Mouse (Mus musculus) right cerebral cortex, postnatal 4 days (tissue): ENCODE measurements around the gene Pex5.
"Not testable (repeated sequence)": the region's sequence is repeated elsewhere in the genome, so short reads cannot be mapped to it uniquely, and the experiment has no call there.

Experiments
- DNase-seq: peaks from one replicate; pipeline ENCODE4 v3.0.0-alpha.2; 2022

The Pex5 gene

GRCm38 (mm10) chr6:124426604-124427003, 11.7 kb upstream of the Pex5 start:
- no peak for DNase-seq

GRCm38 (mm10) chr6:124425523-124425922, 10.7 kb upstream of the Pex5 start:
- no peak for DNase-seq

- DNase-seq: not testable (repeated sequence)
Observed at GRCm38 (mm10) chr6:124425042-124425441, 10.2 kb upstream of the Pex5 start.

- no peak for DNase-seq
Observed at GRCm38 (mm10) chr6:124424068-124424498, 9.2 kb upstream of the Pex5 start.

- DNase-seq: no peak
Observed at GRCm38 (mm10) chr6:124418686-124419085, 3.8 kb upstream of the Pex5 start.

- DNase-seq: peak; percentile 85
Observed at GRCm38 (mm10) chr6:124415347-124416088, 651 bp upstream of the Pex5 start.

- peak; percentile 50 for DNase-seq
Observed at GRCm38 (mm10) chr6:124414150-124414926, 529 bp downstream of the Pex5 start.

GRCm38 (mm10) chr6:124413770-124414149, 1.1 kb downstream of the Pex5 start:
- DNase-seq: no peak

- no peak for DNase-seq
Observed at GRCm38 (mm10) chr6:124408355-124408754, 6.5 kb downstream of the Pex5 start.

- no peak for DNase-seq
Observed at GRCm38 (mm10) chr6:124407180-124407579, 7.7 kb downstream of the Pex5 start.

GRCm38 (mm10) chr6:124406326-124406725, 8.5 kb downstream of the Pex5 start:
- DNase-seq: no peak

- no peak for DNase-seq
Observed at GRCm38 (mm10) chr6:124399738-124400137, 15.1 kb downstream of the Pex5 start.

- not testable (repeated sequence) for DNase-seq
Observed at GRCm38 (mm10) chr6:124394991-124395390, 19.9 kb downstream of the Pex5 start.

- no peak for DNase-seq
Observed at GRCm38 (mm10) chr6:124380142-124380541, 34.7 kb downstream of the Pex5 start.

GRCm38 (mm10) chr6:124379331-124379730, 35.5 kb downstream of the Pex5 start:
- peak; percentile 63 for DNase-seq

- no peak for DNase-seq
Observed at GRCm38 (mm10) chr6:124377494-124378255, 37.2 kb downstream of the Pex5 start.

GRCm38 (mm10) chr6:124376311-124376710, 38.6 kb downstream of the Pex5 start:
- no peak for DNase-seq

GRCm38 (mm10) chr6:124375435-124375884, 39.4 kb downstream of the Pex5 start:
- DNase-seq: no peak

- no peak for DNase-seq
Observed at GRCm38 (mm10) chr6:124374683-124375082, 40.2 kb downstream of the Pex5 start.

- DNase-seq: no peak
Observed at GRCm38 (mm10) chr6:124373584-124374206, 41.2 kb downstream of the Pex5 start.

- DNase-seq: no peak
Observed at GRCm38 (mm10) chr6:124364328-124364727, 50.5 kb downstream of the Pex5 start.

- no peak for DNase-seq
Observed at GRCm38 (mm10) chr6:124360549-124360948, 54.3 kb downstream of the Pex5 start.

GRCm38 (mm10) chr6:124358953-124359352, 55.9 kb downstream of the Pex5 start:
- DNase-seq: no peak
